Mouse (Mus musculus): ENCODE results near the gene Ap3s2.

DNA sequence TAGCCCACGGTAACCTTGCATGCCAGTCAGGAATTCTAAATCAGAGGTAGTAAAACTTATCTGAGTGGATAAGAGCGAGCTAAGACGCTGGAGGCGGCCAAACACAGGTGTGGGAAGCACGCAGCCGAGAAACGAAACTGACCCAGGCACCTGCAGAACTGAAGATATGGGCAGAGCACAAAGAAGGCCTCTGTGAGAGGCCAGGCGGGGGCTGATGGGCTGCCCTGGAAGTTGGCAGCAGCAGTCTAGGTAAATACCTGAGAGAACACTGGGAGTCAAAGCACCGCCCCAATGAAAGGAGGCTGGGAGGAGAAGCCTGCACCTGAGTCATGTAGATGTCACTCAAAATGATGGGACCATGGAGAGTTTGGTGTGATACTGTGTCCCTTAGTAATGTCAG, 31.8 kb downstream of the Ap3s2 start:
- TF ChIP-seq POLR2A (IDR thresholded peaks at IDR 0.05; ENCODE audit: borderline replicate concordance, extremely low read depth, insufficient read depth, insufficient read length, poor library complexity, severe bottlenecking), result no peak
- TF ChIP-seq CTCF (IDR thresholded peaks at IDR 0.05; ENCODE audit: borderline replicate concordance, extremely low read depth, insufficient read depth, insufficient read length), result no peak

Measured in brain, embryonic 14.5 days (tissue).